Mouse (Mus musculus): Measurements from ENCODE around the gene Igf2r.

Gene Igf2r

DNA sequence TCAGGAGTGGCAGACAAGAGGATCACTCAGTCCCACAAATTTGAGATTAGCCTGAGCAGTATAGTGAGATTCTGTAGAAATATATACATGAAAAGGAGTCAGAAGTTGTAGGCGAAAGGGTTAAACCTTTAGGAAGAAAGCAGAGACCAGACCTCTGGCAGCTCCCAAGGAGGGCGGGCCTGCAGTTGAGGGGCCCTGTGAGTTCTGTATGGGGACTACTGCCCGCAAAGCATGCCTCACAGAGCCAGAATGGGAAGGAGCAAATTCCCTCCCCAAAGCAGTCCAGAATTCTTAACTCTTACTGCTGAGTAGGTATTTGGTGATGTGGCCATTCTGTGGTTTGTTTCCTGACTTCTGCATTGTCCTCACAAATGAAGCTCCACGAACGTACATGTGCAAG lies 11.6 kb upstream of the Igf2r start:
- no peak for DNase-seq

DNA sequence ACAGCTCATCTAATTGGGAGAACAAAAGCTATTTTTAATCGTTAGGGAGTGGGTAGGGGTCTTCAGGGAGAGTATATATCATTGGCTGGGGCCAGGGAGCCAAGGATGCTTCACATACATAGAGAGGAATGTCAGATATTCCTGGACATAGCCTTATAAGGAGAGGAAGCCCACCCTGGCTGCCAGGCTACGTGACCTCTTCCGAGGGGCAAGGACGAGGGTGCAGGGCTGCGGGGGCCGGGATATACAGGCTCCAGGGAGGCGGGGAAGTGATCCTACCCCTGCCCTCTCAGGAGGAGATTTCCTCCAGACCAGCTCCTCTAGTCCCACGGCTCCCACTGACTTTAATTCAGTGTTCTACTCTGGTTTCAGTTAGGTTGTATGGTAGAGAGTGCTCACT lies 10.7 kb upstream of the Igf2r start:
- DNase-seq = no peak

GRCm38 (mm10) chr17:12779442-12779841 lies 10.0 kb upstream of the Igf2r start:
- DNase-seq = peak in 1 of 2 experiments; percentile 36

- no peak for DNase-seq
Measured at GRCm38 (mm10) chr17:12773956-12774355, 4.5 kb upstream of the Igf2r start.

DNA sequence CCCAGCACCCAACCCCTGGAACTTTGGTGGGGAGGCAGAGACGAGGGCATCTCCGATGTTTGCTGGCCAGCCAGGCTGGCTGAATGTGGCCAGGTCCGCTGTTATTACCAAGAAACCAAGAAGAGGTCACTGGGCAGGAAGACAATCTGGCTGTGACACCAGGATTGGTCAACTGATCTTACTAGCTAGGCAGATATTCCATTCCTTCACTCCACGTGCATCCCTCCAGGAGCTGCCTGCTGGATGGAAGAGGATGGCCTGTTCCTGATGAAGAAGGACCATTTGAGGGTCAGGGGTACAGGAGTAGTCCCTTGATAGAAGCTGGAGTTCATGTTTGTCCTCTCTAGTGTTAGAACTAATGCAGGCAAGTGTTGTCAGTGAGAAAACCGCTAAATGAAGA lies 1.0 kb upstream of the Igf2r start:
- DNase-seq = no peak

- DNase-seq = no peak
Measured at GRCm38 (mm10) chr17:12768415-12769379, 767 bp downstream of the Igf2r start.

- DNase-seq = no peak
Measured at GRCm38 (mm10) chr17:12767294-12767852, 2.1 kb downstream of the Igf2r start.

DNA sequence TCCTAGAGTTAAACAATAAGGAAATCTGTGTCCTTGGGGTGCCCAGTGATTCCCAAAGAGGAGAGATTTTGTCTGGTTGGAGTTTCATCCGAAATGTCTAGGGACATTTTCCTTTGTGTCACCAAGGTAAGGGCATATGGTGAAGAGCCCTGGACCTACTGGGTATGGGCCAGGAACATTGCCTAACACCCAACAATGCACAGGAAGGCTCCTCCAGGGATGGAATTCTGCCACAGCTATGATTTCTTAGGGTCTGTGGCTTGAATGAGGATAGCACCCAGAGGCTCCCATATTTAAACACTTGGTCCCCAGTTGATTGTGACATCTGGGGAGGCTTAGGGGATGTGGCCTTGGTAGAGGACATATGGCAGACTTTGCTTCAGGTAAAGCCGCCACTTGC lies 6.1 kb downstream of the Igf2r start:
- no peak for DNase-seq

GRCm38 (mm10) chr17:12760355-12761146 lies 8.9 kb downstream of the Igf2r start:
- DNase-seq = no peak

DNA sequence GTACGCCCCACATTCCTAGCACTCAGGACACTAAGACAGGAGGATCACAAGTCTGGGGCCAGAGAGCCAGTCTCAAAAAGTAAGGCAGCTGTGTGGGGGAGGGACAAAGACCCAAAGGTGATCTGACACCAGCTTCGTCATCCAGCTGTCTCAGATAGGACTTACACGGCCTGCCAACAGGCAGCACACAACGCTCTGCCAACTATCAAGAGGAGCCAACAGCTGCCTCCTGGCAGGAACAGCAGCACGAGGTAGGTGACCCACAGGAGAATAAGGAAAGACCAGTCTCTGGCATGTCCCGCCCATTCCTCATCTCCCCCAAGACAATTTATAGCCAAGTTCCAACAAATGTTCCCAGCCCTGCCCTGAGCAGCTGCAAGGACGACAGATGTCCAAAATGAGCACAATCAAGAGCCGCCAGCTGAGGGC lies 9.8 kb downstream of the Igf2r start:
- DNase-seq = no peak

DNA sequence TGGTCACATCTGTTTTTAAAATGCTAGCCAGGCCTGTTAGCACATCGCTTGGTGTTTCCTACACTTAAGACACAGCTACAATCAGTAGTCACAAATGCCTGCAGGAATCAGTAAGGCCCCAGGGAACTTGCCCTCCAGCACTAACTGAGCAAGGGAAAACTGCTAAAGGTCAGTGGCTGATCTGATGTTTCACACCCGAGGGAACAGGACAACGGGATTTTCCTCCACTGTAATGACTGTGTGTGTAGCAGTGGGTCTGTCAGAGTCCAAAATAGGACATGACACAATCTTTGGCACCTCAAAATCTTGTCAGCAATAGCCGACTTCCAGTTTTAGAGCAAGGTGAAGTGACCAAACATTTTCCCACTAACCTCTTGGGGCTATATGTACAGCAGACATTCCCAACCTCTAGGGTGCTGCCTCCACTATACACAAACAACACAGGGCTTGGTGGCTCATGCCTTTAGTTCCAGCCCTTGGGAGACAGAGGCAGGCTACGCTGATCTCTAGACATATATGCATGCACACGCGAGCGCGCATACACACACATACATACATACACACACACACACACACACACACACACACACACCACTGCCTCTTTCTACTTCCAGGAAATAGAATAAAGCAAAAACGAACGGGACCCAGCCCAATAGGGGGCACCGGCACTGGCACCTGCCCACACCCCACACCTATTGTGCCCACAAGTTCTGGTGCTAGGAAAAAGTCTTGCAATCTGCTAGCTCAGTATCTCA lies 10.6 kb downstream of the Igf2r start:
- no peak for DNase-seq

DNA sequence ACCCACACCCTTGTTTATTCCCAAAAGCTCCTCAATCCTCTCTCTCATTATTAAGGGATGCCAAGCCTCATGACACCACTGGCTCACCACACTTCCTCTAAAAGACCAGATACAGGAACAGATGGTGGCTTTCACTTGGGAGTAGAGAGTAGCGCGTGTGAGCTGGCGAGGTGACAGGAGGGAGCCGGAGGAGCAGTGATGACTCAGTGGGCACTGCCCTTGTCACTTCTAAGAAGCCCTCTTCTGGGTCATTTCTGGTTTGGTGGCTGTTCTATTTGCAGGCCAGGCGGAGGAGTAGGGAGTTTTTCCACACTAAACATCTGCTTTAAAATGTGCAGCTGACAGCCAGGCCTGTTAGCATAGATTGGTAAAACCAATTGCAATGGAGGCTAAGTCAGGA lies 11.5 kb downstream of the Igf2r start:
- DNase-seq = no peak

GRCm38 (mm10) chr17:12757161-12757560 lies 12.3 kb downstream of the Igf2r start:
- DNase-seq = no peak

DNA sequence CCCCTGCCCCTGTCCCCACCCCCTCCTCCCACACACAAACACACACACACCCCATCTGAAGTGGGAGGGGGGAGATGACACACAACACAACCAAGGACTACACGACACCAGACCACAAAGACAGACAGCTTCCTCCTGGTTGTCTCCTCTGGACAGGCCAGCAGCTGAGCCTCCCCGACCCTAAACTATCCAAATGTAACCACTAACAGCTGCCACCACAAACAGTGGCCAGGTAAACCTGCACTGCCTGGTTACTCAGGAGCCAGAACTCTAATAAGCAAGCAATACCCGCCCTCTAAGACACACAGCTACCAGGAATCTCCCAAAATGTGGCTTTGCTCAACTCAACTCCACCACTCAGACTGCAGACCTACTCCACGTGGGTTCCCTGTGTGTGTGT lies 13.5 kb downstream of the Igf2r start:
- no peak for DNase-seq

DNA sequence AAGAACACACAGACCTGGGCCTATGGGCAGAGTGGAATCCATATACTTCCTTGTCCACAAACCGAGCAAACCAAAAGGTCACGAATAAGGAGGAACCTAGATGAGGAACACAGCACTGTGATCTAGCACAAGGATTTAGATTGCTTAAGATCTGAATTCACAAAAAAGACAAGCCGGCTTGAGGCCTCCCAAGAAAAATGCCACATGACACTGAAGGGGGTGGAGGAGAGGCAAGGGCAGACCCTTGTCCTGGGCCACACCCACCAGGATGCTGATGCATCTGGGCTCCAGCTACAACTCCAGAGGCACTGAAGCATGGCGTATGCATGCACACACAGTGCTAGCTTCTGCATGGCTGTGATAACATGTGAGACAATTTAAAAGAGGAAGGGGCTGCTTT lies 14.3 kb downstream of the Igf2r start:
- DNase-seq = no peak

GRCm38 (mm10) chr17:12754243-12755007 lies 15.0 kb downstream of the Igf2r start:
- DNase-seq = no peak

- no peak for DNase-seq
Measured at GRCm38 (mm10) chr17:12753050-12753449, 16.4 kb downstream of the Igf2r start.

DNA sequence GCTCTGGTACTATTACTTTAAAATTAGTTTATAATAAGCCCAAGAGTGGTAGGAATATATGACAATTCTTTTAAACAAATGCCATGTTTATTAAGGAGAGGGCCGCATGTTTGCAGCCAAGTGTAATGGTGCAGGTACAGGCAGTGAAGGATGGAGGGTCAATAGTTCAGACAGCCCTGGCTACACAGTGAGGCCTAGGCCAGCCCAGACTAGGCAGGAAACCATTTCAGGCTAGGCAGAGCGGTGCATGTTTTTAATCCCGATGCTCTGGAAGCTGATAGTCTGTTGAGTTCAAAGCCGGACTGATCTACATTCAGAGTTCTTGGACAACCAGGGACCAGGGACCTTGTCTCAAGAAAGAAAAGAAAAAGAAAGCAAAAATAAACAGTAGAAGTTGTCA lies 17.8 kb downstream of the Igf2r start:
- DNase-seq = no peak

GRCm38 (mm10) chr17:12751218-12751617 lies 18.2 kb downstream of the Igf2r start:
- DNase-seq = peak in 1 of 2 experiments; percentile 47

DNA sequence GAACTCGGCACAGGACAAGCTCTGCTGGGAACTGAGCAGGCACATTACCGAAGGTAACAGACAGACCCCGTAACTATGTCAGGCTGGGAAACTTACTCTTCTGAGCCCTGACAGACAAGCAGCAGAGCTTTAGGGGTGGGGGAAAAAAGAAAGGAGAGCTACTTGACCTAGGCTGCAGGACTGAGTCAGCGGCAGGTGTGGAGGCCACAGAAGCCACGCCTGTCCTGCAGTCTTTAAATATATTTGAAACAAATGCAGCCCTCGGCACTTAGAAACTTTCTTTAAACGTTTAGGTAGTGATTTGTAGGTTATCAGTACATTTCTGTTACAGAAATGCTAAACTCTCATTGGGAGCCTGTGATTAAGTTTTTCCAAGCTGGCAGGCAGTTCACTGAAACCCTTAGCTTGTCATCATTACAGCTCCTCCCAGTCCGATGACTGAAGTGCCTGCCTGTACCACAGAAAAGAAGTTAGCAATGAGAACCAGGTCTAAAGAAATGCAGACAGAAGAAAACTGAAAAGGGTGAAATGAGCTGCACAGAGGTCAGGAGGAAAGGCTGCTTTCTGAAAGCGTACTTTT lies 18.8 kb downstream of the Igf2r start:
- DNase-seq = no peak
